Mouse (Mus musculus) lung, adult 2 months (tissue): ENCODE results near the gene Btaf1.

Source experiments
- CTCF ChIP-seq: fragments of 200-500 bp; IDR thresholded peaks from 2 replicates; pipeline ENCODE4 v1.5.1; 2011; ENCODE audit warnings: mild to moderate bottlenecking, low read length, control low read depth; ENCODE audit not compliant: insufficient read depth
- POLR2A ChIP-seq: fragments of 200-500 bp; IDR thresholded peaks from 2 replicates; pipeline ENCODE4 v1.6.1; 2011; ENCODE audit warnings: low read depth, mild to moderate bottlenecking, control low read depth, low read length, borderline replicate concordance; ENCODE audit errors: extremely low read depth

DNA sequence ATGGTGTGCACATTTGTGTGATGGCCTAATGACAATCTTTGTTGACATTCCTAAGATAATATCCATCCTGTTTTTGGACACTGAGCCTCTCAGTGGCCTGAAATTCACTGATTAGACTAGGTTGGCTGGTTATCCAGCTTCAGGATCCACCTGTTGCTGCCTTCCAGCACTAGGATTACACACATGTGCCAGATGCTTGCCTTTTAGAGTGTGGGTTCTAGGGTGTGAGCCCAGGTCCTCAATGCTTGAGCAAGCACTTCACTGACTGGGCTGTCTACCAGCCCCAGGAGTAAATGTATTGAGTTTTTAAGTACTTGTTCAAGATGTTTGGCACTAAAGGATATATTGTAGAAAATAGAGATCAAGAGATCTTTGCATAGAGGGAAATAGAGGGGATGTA lies 12.1 kb downstream of the Btaf1 start:
- TF ChIP-seq CTCF (no peak), POLR2A (no peak)
